Mouse (Mus musculus) spleen, adult 2 months (tissue): ENCODE results near the gene Cblc. TPM values are rescaled to one million over a fixed set of nuclear protein-coding genes. Genes with fewer than 3 reads are reported as not detected.

Source experiments
- DNase-seq, 2 experiments: peaks; one replicate each; pipeline versions ENCODE4 v3.0.0 to v3.0.0-alpha.2; 2012 to 2021; ENCODE audit warnings: low spot score in 2 of 2, low read depth in 1 of 2
- H3K27ac ChIP-seq: fragments of 200-500 bp; 2 replicates; pipeline ENCODE4 v1.5.1; 2012; ENCODE audit warnings: low read length, inconsistent platforms; ENCODE audit not compliant: insufficient read depth
- H3K27me3 ChIP-seq: fragments of 200-500 bp; 2 replicates; pipeline ENCODE4 v1.6.1; 2012; ENCODE audit warnings: mild to moderate bottlenecking, moderate library complexity, low read length, inconsistent platforms; ENCODE audit not compliant: control insufficient read depth, insufficient read depth
- H3K36me3 ChIP-seq: fragments of 200-500 bp; 2 replicates; pipeline ENCODE4 v1.6.1; 2012; ENCODE audit warnings: mild to moderate bottlenecking, low read length, inconsistent platforms; ENCODE audit not compliant: control insufficient read depth, insufficient read depth
- H3K4me1 ChIP-seq: fragments of 200-500 bp; 2 replicates; pipeline ENCODE4 v1.6.1; 2011; ENCODE audit warnings: inconsistent platforms; ENCODE audit not compliant: control insufficient read depth, insufficient read depth, insufficient read length
- H3K4me3 ChIP-seq: fragments of 200-500 bp; 2 replicates; pipeline ENCODE4 v1.5.1; 2011; ENCODE audit warnings: mild to moderate bottlenecking, inconsistent platforms; ENCODE audit not compliant: insufficient read depth, insufficient read length; ENCODE audit errors: extremely low read depth
- CTCF ChIP-seq: fragments of 200-500 bp; IDR thresholded peaks from 2 replicates; pipeline ENCODE4 v1.5.1; 2011; ENCODE audit warnings: mild to moderate bottlenecking, inconsistent platforms; ENCODE audit not compliant: insufficient read depth, insufficient read length, insufficient replicate concordance; ENCODE audit errors: extremely low read depth
- POLR2A ChIP-seq: fragments of 200-500 bp; IDR thresholded peaks from 2 replicates; pipeline ENCODE4 v1.6.1; 2011; ENCODE audit warnings: low read depth, low read length, inconsistent platforms
- WGBS: fragments of 180-500 bp; shearing (Covaris S2); methylation state at CpG from one replicate; pipeline ENCODE4 v1.1.7; 2018; 5-methylcytosine and 5-hydroxymethylcytosine counted together
- polyA plus RNA-seq: library from polyadenylated mRNA; depleted of rRNA; stranded (reverse); fragments of >200 nt; gene quantifications from 2 replicates; pipeline ENCODE4 v1.2.3, GENCODE M21; 2012; rRNA removed

The Cblc gene
- polyA plus RNA-seq, 1 experiment = 1.4 TPM

- Histone ChIP-seq H3K4me1 (no peaks in the 10 kb centered on the region), H3K36me3 (no peaks in the 10 kb centered on the region), H3K27ac (no peak overlapping the region), H3K27me3 (no peaks in the 10 kb centered on the region), H3K4me3 (no peak overlapping the region)
- no peak for TF ChIP-seq CTCF
- TF ChIP-seq POLR2A = no peak
- DNase-seq = no peak
- WGBS = 61% methylated on average over 11 of the region's 11 CpGs
Measured at GRCm38 (mm10) chr7:19740269-19740668, 56.3 kb downstream of the Cblc start.

DNA sequence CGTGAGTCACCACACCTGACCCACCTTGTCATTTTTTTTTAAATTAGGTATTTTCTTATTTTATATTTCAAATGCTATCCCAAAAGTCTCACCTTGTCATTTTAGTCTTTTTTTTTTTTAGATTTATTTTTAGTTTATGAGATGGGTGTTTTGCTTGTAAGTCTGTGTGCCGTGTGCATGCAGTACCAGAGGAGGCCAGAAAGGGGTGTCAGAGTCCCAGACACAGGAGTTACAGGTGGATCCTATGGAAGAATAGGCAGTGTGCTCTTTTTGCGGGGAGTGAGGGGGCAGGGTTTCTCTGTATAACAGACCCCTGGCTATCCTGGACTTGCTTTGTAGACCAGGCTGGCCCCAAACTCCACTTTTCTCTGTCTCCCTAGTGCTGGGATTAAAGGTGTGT lies 57.8 kb downstream of the Cblc start:
- Histone ChIP-seq H3K27ac (no peak overlapping the region), H3K4me1 (no peaks in the 10 kb centered on the region), H3K27me3 (no peaks in the 10 kb centered on the region), H3K4me3 (no peak overlapping the region), H3K36me3 (no peaks in the 10 kb centered on the region)
- TF ChIP-seq POLR2A (no peak), CTCF (no peak)
- DNase-seq = no peak
- WGBS = 92% methylated on average over 3 of the region's 3 CpGs

DNA sequence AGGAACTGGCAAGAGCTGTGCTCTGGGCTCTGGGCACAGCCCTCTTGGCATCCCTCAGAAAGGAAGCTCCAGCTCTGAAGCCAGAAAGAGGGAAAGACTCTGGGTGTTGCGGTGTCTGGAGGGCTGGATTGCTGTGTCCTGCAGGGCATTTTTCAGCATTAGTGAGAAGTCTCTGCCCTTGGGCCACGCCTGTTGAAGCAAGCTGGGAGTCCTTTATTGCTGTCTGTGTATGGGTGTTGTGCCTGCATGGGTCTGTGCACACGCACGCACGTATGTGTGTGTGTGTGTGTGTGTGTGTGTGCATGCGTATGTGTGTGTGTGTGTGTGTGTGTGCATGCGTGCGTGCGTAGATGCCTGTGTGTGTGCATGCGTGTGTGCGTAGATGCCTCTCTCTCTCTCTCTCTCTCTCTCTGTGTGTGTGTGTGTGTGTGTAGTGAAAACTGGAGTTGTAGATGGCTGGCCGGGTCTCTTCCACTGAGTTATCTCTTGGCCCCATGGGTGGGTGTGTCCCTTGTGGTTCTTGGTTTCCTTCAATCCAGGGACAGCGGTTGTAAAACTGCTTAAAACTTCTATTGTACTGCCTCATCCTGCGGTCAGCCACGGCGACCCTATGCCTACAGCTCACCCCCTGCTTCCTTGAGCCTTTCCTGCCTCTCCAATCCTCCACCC lies 60.1 kb downstream of the Cblc start:
- WGBS = 40% methylated on average over 16 of the region's 16 CpGs
- no peak overlapping the region for H3K4me3 ChIP-seq
- no peaks in the 10 kb centered on the region for H3K4me1 ChIP-seq
- H3K27me3 ChIP-seq = no peaks in the 10 kb centered on the region
- TF ChIP-seq CTCF (no peak), POLR2A (no peak)
- no peaks in the 10 kb centered on the region for H3K36me3 ChIP-seq
- DNase-seq = no peak
- no peak overlapping the region; the same call in 1 of the 2 replicates for H3K27ac ChIP-seq

GRCm38 (mm10) chr7:19734178-19734666 lies 62.4 kb downstream of the Cblc start:
- no peak for DNase-seq
- Histone ChIP-seq H3K4me1 (no peaks in the 10 kb centered on the region), H3K27ac (no peak overlapping the region), H3K27me3 (no peaks in the 10 kb centered on the region), H3K4me3 (no peak overlapping the region), H3K36me3 (no peaks in the 10 kb centered on the region)
- WGBS = 93% methylated on average over 10 of the region's 10 CpGs
- no peak for TF ChIP-seq CTCF

Other genes with a start within 250 kb of the Cblc start
- gene Ppp1r37, start 233.7 kb downstream of the Cblc start, polyA plus RNA-seq = 56.2 and 71.0 TPM in 2 replicates
- 20.9 and 33.0 TPM in 2 replicates for gene Zfp296, start 219.5 kb downstream of the Cblc start, polyA plus RNA-seq
- 94.7 and 143 TPM in 2 replicates for gene Gemin7, start 219.2 kb downstream of the Cblc start, polyA plus RNA-seq
- 102 and 186 TPM in 2 replicates for gene Clasrp, start 192.3 kb downstream of the Cblc start, polyA plus RNA-seq
- 76.9 and 114 TPM in 2 replicates for gene Relb, start 167.4 kb downstream of the Cblc start, polyA plus RNA-seq
- gene Clptm1, start 131.8 kb downstream of the Cblc start, polyA plus RNA-seq = 76.3 and 78.9 TPM in 2 replicates
- 1.2 and 5.5 TPM in 2 replicates for gene Apoc2, start 118.9 kb downstream of the Cblc start, polyA plus RNA-seq
- gene Gm44805, start 115.4 kb downstream of the Cblc start, polyA plus RNA-seq = not detected in 2 replicates
- gene Apoc4, start 115.3 kb downstream of the Cblc start, polyA plus RNA-seq = 0.25 and 0.28 TPM in 2 replicates
- gene Apoc1, start 104.1 kb downstream of the Cblc start, polyA plus RNA-seq = 4.3 and 6.7 TPM in 2 replicates
- 1,613 and 1,762 TPM in 2 replicates for gene Apoe, start 97.6 kb downstream of the Cblc start, polyA plus RNA-seq
- 51.1 and 66.8 TPM in 2 replicates for gene Tomm40, start 81.4 kb downstream of the Cblc start, polyA plus RNA-seq
- gene Nectin2, start 46.3 kb downstream of the Cblc start, polyA plus RNA-seq = 23.3 and 24.4 TPM in 2 replicates
- 30.1 and 39.8 TPM in 2 replicates for gene Bcam, start 25.8 kb downstream of the Cblc start, polyA plus RNA-seq
- 102 and 149 TPM in 2 replicates for gene Bcl3, start 26.0 kb upstream of the Cblc start, polyA plus RNA-seq
- 0.45 TPM in 1 of 2 replicates, not detected in the other for gene Gm19345, start 55.2 kb upstream of the Cblc start, polyA plus RNA-seq
- 17.0 and 21.7 TPM in 2 replicates for gene Ceacam16, start 64.5 kb upstream of the Cblc start, polyA plus RNA-seq
- 0.09 and 0.22 TPM in 2 replicates for gene Ceacam19, start 91.2 kb upstream of the Cblc start, polyA plus RNA-seq
- 6.6 and 8.0 TPM in 2 replicates for gene Pvr, start 124.4 kb upstream of the Cblc start, polyA plus RNA-seq
- gene Igsf23, start 153.9 kb upstream of the Cblc start, polyA plus RNA-seq = 1.2 and 3.9 TPM in 2 replicates
- gene Ceacam20, start 168.6 kb upstream of the Cblc start, polyA plus RNA-seq = not detected in 2 replicates
- not detected in 2 replicates for gene Nlrp9b, start 194.7 kb upstream of the Cblc start, polyA plus RNA-seq